Mouse (Mus musculus) testis, adult 2 months (tissue): ENCODE results near the gene Adgrd1.

Experiments
- CTCF ChIP-seq: fragments of 200-500 bp; IDR thresholded peaks from 2 replicates; pipeline ENCODE4 v1.5.1; 2012; ENCODE audit warnings: low read depth, mild to moderate bottlenecking, inconsistent platforms, low read length, moderate library complexity; ENCODE audit not compliant: control insufficient read depth, insufficient read depth, insufficient replicate concordance
- POLR2A ChIP-seq: fragments of 200-500 bp; IDR thresholded peaks from 2 replicates; pipeline ENCODE4 v1.6.1; 2012; ENCODE audit warnings: low read depth, mild to moderate bottlenecking, inconsistent platforms, low read length, moderate library complexity; ENCODE audit not compliant: control insufficient read depth

DNA sequence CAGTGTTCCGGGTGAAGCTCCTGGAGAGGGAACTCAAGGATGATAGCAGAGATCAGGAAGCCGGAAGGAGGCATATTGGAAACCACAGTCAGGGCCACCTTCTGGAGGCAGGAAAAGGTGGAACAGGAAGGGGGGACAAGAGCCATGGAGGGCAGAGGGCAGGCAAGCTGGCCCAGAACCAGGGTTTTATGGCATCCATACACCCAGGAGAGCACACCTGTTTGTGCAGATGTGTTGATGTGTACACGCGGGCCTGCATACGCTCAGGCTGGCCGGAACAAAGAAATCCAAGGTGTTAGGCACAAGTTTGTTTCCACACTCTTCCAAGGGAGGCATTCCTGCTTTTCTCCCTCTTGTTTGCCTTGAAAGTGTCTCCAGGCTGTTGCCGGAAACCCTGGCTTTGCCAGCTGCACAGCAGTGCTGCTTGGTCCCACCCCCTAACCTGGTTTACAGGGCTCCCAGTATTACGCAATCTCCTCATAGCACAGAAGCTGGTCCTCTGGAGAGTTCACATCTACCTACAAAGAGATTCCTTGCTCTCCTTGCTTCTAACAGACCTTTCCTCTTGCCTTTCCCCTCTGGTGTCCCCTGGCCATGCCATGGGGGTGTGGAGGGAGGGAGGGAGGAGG lies 48.9 kb downstream of the Adgrd1 start:
- TF ChIP-seq CTCF (no peak), POLR2A (no peak)
